Mouse (Mus musculus): ENCODE data around the gene Scamp1.
"Not testable (repeated sequence)": the region's sequence is repeated elsewhere in the genome, so short reads cannot be mapped to it uniquely, and the experiment has no call there.

Scamp1 gene

DNA sequence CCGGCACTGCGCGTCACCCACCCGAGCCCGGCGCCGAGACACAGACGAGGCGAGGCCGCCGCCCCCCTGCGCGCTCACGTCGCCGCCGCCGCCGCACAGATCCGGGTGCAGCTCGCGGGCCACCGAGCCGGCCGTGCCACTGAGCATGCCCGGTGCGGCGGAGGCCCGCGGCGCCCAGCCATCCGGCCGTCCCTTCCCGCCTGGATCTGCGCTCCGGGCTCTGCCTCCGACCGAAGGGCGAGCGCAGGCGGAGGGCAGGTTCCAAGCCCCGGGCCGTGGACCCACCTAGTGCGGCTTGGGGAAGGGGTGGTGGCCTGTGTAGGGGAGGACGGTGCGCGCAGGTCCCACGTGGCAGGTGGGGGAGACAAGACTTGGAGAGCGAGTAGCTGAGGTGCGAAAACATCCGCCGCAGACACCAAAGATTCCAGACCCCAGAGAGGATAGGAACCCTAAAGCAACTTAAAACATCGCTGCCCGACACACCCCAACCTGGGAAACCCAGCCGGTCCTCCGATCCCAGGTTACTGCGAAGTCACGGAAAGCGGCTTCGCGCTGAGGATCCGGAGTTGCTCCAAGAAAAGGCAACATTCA, at the start of gene Scamp1:
TSS of gene Scamp1 (minus strand) at position 577 of the 591 bp plus-strand sequence.
- peak; percentile 92 for DNase-seq (ENCODE audit: low spot score)

DNA sequence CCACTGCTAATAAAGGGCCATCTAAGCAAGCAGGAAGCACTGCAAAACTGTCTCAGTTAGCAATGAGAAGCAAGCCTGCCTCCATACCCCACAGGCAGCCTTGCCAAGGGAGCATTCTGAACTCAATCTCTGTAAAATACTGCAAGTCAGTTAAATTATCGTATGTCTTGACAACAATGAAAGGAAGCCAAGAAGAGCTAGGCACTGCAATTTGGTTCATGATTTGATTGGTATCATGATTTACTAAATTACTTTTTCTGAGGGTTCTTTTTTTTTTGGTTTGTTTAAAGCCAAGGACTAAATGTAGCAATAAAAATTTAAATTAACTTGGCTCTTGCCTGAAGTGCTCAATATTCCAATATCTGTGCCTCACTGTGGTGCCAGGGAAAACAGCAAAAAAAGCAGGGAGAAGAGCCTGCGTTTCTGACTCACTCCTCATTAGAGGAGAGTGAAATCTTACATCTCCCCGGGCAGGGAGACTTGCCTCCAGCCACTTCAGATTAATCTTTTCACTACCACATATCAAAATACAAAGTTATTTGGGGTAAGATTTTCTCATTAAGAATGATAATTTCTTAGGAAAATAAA, 44.8 kb upstream of the Scamp1 start:
- no peak for DNase-seq (ENCODE audit: low spot score)

DNA sequence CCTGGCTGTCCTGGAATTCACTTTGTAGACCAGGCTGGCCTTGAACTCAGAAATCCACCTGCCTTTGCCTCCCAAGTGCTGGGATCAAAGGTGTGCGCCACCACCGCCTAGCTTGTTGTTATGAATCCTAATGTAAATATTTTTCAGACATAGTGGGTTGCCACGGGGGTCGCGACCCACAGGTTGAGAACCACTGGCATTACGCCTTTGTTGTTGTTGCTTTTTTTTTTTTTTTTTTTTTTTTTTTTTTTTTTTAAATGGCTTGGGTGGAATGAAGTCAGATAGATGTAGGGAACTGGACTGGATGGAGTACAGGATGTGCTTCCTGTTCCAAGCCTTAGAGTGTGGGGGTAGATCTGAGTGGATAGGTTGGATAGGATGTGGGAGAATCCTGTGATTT, 43.3 kb upstream of the Scamp1 start:
- not testable (repeated sequence) for DNase-seq (ENCODE audit: low spot score)

DNA sequence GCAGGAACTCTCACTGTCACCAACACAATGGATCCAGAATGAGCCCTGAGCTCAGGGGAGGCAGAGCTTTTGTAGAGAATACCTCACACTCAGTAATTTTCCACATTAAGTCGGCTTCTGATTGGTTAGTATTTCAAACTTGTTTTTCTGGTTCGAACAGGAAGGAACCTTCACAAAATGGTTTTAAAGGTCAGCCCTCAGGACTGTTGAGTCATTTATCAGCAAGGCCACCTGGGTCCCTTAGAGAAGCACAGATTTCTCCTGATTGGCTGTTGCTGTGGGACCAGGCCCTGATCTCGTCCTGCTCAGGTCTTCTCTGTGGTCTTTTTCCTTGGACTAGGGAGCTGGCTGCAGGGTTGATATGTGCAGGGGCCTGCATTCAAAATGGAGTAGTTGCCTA, 42.4 kb upstream of the Scamp1 start:
- DNase-seq (ENCODE audit: low spot score): peak; percentile 23

DNA sequence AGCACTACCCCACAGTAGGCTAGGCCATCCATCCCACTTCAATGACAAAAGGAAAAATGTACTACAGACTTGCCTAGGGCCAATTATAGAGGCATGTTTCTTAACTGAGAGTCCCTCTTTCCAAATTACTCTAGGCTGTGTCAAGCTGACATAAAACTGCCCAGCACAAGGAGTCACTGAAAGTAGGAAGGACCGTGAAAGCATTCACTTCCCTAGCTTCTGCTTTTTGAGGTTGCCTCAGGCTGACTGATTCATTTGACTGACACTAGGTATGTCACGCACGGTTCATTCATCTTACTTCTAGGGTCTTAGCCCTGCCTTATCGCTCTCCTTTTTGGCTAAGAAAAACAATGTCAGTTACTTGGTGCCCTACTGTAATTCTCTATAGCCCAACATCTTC, 36.8 kb upstream of the Scamp1 start:
- no peak for DNase-seq (ENCODE audit: low spot score)

DNA sequence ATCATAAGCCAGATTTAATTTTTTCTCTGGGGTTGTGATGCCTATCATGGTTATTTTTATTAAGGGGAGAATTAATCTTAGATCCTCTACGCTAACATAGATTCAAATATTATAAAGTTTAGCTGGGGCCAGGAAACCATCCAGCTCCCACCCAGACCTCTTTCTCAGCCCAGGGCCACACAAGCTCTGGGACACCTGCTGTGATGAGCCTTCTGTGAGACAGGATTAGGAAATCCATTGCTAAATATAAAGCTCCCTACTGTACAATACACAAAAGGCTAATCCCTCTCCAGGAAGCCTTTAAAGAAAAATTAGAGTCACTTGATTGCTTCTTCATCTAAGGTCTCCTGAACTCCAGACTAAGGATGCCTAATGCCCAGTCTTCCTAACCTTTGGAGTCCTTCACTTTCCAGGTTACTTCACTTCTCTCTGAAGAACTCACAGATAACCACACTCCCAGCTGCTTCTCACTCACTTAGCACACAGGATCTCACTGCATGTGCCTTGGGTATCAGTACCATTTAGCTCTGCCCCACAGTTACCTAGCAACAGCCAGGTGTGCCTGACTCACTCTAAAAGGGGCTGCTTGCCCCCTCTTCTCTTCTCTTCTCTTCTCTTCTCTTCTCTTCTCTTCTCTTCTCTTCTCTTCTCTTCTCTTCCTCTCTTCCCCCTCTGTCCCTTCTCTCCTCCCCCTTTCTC, 35.6 kb upstream of the Scamp1 start:
- DNase-seq (ENCODE audit: low spot score): no peak

DNA sequence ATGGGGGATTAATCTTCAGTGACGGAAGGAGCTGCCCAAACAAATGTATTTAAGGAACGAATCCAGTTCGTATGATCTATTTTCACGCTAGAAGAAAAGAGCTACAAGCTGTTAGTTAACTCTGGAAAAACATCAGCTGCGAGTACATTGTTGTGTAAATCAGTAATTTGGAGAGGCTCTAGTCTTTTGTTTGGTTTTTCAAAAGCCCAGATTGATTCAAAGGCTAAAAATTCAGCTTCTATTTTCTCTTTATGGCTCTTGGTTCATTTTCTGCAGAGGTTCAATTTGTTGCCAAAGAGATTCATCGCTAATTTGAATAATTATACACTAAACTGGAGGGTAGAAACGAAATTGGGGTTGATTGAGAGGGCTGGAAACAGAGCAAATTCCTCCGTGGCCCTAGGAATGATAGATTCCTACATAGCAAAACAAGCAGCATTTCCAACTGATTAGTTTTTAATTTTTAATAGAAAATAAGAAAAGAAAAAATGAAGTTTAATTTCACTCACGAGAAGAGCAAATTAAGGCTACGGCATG, 31.4 kb upstream of the Scamp1 start:
- peak; percentile 11 for DNase-seq (ENCODE audit: low spot score)

DNA sequence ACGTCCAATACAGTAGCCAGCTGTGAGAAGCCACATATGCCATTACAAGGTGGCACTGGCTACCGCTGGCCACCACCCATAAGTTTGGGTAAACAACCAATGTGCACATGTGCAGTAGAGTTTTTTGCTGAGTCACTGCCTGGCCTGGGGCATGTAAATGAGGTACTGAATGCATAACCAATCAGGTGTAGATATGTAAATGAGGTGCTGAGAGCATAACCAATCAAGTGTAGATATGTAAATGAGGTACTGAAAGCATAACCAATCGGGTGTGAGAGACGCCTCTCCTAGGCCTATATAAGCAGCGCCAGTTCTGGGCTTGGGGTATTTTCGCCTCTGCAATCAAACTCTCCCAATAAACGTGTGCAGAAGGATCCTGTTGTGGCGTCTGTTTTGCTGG, 27.2 kb upstream of the Scamp1 start:
- not testable (repeated sequence) for DNase-seq (ENCODE audit: low spot score)

DNA sequence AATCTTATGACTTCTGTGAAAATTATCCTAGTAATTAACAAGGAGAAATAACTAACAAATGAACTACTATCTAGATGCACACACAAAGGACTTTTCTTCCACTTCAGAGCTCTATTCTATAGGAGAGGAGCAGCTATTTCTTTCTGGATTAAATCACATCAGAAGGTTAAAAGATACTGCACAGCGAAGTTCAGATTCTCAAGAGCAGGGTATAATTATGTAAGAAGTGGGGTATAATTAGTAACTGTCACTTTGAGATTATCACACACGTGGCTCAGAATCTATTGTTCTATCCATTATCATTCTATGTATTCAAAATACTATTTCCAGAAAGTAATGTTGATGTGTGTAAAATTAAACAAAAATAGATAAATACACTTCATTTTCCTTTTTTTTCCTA, 22.6 kb upstream of the Scamp1 start:
- DNase-seq (ENCODE audit: low spot score): no peak

DNA sequence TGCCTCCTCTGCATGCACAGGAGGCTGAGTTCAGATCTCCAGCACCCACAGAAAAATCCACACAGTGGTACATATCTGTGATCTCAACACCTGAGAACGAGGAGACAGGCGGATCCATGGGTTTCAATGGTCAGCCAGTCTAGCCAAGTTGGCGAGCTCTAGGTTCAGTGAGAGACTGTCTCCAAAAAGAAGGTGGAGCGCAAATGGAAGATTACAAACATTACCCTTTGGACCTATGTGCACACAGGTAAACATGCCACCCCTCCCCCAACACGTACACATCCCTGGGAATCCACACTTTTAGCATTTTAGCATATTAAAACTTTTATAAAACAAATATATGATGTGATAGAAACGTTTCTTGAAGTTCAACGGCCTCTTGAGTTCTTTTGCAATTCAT, 21.9 kb upstream of the Scamp1 start:
- DNase-seq (ENCODE audit: low spot score): no peak

DNA sequence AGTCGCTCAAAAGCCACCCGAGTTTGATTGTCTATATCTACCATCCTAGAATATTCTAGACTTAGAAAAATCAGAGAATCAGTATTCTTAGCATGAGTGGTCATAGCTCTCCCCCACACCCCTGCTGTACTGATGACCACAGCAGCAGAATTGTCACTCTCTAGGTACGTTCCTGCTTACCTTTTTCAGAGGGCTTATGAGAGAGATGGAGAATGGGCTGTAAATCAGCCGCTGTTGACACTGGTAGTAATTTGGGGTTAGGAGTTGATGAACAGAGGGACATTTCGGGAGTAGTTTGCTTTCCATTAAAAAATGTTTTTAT, 21.3 kb upstream of the Scamp1 start:
- DNase-seq (ENCODE audit: low spot score): no peak

DNA sequence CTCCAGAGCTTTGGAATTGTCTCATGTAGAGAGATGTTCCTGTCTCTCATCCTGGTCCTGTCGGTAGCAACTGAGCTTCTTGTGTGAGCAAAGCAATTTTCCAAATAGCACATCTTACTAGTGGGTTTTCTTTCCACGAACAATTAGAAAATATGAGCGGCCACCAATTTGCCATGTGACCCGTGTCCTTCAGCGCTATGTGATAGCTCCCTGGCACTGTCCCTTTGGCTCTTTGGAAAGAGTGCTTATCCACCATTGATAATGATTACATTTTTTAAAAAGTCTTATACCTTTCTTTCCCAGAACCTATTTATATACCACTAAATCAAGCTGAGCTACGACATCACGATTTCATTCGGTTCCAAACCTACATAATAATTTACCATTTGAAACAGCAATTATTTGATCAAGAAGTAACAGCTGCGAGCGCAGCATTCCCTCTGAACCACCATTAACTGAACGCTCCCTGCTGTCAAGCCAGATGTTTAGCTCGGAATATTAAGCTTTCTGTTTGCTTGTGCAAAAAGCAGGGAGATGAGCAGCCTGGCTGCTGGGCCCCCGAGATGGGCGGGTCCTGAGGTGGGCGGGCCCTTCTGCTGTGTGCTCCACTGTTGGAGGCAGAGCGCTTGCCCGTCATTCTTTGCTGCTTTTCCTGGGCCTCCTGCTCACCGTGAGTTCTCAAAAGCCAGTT, 20.8 kb upstream of the Scamp1 start:
- peak; percentile 77 for DNase-seq (ENCODE audit: low spot score)

DNA sequence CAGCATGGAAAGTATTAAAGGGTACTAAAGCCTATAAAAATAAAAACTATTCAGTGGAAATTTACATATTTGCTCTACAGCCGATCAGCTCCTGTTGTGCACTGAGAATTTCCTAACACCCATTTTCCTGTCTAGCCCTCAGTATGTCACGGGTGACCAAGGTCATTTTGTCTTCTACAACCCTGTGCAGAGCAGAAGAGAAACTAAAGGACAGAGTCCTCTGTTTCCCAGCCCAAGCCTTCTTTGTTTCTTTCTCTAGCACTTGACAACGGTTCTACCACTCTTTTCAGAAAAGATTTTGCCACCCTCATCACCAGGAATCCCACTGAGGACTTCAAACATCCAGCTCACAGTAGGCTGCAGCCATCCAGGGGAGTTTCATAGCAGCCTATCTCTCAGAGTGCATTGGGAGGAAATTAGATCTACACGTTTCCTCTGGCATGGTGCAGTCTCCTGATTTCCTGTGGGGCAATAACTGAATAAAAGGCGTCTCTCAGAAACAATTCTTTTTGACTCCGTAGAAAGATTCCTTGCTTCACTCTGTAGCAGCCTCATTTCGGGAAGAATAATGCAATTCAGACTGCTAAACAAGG, 15.4 kb upstream of the Scamp1 start:
- no peak for DNase-seq (ENCODE audit: low spot score)

DNA sequence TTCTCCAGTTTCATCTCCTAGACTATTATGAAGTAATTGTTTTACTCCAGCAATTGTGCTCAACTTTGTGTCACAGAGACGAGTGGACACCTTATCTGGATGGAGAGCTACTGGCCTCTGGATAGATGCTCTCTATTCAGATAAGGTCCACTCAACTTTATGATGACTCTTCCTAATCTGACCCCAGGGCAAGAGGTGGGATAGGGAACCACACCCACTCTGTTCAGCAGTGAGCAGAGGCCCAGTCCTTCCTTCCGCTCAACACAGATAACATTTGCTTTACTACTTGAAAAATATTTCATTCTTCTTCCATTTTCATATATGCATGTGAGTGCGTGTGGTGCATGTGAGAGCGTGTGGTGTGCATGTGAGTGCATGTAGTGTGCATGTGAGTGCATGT, 14.6 kb upstream of the Scamp1 start:
- DNase-seq (ENCODE audit: low spot score): no peak

DNA sequence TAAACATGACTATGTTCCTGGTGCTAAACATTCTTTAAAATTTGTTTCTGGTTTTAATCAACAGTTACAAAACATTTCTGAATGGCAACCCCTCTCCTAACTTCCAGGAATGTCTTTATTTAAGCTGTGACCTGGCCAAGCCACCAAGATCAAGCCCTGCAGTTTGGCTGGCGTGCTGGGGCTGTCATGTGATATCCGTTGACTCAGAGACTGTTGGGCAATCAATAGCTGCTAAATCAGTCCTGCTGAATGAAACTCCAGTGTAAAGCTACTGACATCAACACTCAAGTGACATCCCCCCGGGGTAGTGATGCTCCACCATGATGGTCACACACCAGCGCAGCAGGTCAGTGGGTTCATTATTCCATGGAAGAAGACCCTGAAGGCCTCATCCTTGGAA, 12.7 kb upstream of the Scamp1 start:
- no peak for DNase-seq (ENCODE audit: low spot score)

DNA sequence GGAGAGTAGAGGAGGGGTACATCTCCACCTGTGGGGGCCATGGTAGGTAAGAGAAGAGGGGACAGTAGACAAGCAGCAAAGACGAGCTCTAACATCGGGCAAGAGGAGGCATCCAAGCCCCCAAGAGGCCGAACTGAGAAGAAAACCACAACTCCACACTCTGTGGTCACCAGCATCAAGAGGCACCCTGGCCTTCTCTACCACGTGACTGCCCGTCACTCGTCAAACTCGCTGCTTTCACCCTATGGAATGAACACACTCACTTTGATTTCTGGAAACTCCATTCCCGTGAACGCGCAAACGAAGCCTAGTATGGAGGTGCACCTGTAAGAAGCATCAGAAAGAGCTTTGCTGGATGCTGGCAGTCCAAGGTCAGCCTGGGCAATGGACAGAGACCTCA, 10.7 kb upstream of the Scamp1 start:
- DNase-seq (ENCODE audit: low spot score): no peak

DNA sequence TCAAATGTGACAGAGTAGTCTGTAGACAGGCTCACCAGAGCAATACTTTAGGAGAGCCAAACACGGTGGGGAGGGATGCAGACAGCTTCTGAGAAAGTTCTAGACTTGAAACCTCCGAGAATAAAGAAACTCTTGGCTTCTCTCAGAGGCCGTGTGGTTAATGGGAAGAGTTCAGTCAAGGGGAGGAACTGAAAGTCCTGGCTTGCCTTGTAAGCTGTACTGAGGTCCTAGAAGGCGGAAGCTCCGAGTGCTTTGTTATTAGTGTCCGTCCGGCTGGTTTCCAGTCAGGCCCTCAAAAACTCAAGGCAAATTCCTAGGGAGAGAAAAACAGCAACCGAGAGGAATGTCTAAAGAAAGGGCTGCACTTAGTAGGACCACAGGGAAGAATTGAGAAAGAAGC, 10.3 kb upstream of the Scamp1 start:
- no peak for DNase-seq (ENCODE audit: low spot score)

DNA sequence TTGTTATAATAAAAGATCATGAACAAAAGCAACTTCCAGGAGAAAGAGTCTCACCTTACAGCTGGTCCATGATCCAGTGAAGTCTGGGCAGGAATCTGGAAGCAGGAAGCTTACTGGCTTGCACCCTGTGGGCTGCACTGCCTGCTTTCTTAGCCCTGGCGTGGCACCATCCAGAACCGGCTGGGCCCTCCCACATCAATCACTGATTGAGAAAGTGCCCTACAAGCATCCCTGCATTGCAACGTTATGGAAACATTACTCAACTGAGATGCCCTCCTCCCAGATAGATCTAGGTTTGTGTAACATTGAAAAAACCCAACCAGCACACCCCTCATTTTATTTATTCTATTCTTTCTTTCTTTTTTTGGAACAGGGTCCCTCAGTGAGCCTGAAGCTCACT, 9.2 kb upstream of the Scamp1 start:
- DNase-seq (ENCODE audit: low spot score): no peak

DNA sequence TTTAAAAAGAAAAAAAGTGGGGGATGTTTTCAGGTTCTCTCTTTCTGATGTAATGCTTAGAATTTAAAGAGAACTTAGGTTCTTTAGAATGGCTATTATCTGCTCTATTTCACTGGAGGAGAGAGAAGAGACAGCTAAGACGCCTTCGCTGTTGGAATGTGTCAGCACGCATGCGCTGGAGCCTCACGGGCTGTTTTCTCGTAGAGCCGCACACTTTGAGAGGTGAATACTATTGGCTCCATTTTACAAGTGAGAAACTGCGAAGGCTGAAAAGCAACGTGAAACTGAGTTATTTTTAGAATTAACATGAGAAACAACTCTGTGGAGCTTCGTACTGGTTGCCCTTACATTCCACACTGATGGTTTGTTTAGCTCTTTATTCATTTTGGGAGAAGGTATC, 8.3 kb upstream of the Scamp1 start:
- no peak for DNase-seq (ENCODE audit: low spot score)

DNA sequence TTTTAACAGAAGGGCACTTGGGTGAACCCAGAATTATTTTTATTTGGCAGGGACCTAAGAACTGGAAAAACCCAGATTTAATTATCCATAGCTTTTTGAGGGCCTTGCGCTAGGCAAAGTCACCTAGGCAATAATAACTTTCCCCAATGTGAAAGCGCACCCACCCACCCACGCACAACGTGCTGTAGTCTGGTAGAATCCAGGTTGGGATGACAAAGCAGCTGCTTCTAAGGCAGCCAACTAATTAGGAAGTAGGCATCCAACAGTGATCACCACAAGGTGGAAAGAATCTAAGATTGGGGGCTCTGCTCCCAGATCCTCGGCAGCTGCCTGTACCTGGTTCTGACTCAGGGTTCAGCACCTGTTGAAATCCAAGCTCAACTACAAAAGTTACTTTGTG, 538 bp upstream of the Scamp1 start:
- DNase-seq (ENCODE audit: low spot score): no peak

DNA sequence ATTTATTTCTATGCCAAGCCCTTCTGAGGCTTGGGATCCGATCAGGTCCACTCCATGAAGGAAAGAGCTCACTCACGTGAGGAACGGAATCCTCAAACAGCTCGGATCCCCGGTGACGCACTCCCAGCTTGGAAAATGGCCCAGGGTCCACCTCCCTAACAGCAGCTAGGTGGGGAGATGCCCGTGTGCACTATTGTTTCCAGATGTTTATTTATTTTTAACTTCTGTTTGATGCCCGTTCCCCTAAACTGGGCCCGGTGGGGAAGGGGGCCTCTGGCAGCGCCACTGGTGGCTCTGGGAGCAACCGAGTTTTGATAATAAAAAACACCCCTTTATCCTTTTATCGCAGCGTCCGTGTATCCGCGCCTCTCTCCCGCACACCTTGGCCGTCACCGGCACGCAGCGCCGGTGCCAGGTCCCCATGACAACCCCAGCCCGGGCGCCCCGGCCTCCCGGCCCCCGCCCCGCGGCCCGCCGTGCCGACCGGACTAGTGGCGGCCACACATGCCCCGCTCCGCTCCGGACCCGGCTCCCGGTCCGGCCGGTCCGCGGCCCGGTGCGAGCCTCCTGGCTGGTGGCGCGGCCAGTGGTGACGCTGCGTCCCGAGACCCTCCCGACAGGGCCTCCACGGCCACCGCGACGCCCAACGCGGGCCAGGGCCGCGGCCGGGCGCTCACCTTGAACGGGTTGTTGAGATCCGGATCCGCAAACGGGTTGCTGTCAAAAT, 951 bp downstream of the Scamp1 start:
- DNase-seq (ENCODE audit: low spot score): peak; percentile 64

DNA sequence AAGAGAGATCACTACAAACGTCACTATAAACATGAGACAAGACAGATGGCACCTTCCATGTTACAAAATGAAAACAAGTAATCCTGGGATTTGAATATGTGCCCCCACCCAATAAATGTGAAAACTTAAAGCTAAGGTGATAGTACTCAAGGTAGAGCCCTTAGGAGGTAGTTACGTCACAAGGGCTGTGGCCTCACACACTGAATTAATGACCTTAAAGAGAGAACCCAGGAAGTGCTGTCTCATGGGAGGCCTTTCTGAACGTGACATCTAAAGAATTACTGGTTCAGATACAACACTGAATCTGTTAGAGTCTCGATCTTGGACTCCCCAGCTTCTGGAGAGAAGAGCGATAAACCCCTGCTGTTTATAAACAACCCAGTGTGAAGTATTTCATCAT, 6.2 kb downstream of the Scamp1 start:
- no peak for DNase-seq (ENCODE audit: low spot score)
